Mouse (Mus musculus): Measurements from ENCODE around the gene Rnf26.

The Rnf26 gene

GRCm38 (mm10) chr9:44047571-44048490, 65.5 kb downstream of the Rnf26 start:
- DNase-seq (ENCODE audit: low spot score in 2 of 2), result no peak

GRCm38 (mm10) chr9:44047071-44047470, 66.2 kb downstream of the Rnf26 start:
- no peak for DNase-seq (ENCODE audit: low spot score in 2 of 2)

- DNase-seq (ENCODE audit: low spot score in 2 of 2), result no peak
Measured at GRCm38 (mm10) chr9:44046426-44046825, 66.9 kb downstream of the Rnf26 start.

GRCm38 (mm10) chr9:44045884-44046272, 67.4 kb downstream of the Rnf26 start:
- DNase-seq (ENCODE audit: low spot score in 2 of 2), result no peak

All from spleen, postnatal 10 days (tissue).